Mouse (Mus musculus) heart, postnatal 36 days (tissue): ENCODE measurements around the gene Gm39566. TPM values are rescaled to one million over a fixed set of nuclear protein-coding genes. Genes with fewer than 3 reads are reported as not detected.

ENCODE experiments used
- DNase-seq, 2 experiments: peaks; one replicate each; pipeline ENCODE4 v3.0.0; 2021 to 2022
- intact Hi-C: fragments of 180-260 bp; cut with DNase I; formaldehyde crosslinking; loops from one replicate; pipeline ENCODE4 v1.15.1; 2025
- total RNA-seq, 2 experiments: library from RNA; stranded (reverse); gene quantifications; 2 replicates each; pipeline ENCODE4 v1.2.3; 2021

Gm39566 gene
- total RNA-seq, 2 experiments from 2014 or later: not detected

DNA sequence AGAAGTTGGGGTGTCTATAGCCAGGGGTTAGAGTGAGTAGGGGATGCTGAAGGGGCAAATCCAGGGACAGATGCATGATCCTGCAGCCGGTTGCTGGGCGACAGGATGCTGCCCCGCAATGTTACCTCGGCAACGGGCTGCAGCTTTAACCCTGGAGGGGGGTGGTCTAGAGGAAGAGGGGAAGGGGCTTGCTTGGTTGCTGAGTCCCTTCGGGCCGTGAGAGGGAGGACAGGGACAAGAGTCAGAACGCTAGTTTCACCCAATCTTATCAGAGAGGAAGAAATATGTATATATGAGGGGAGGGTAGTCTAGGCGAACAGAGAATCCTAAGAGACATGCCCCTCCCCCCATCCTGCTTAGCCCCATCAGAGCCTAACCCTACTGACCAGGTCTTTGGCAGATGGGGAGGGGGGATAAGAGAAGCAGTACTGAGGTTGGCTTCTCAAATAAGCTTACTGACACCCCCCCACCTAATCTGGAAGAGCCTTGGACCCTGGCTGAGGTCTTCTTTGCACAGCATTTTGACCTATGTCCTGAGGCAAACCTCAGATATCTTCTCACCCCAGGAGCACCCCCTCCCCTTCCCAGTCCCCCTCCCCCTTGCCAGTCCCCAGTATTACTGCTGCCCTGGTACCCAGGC is 20.3 kb upstream of the Gm39566 start:
- intact Hi-C loops: loop anchor here (2.0 kb wide), 1 partner anchor 33 kb away; no protein-coding TSS in a partner anchor
- no peak for DNase-seq

DNA sequence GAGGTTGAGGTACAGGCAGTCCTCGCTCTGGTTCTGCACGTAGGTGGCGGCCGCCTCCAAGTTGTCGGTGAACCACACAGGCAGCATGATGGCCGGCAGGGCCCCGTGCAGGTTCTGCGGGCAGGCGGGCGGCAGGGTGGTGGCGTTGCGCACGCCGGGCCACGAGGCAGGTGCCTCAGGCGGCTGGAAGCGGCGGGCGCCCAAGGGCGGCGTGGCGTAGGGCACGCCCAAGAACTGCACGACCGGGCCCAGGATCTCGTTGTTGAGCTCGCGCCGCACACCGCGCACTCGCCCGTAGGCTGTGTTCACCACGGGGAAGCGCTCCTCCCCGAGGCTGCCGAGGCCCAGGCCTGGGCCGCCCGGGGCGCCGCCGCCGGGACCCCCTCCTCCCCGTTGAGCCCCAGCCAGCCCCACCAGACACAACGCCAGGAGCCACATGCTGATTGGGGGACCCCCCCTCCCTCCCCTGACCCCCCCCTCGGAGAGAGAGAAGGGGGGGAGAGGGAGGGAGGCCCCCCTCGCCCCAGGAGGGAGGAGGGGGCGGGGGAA is 19.0 kb upstream of the Gm39566 start:
- intact Hi-C loops: loop anchor here (2.0 kb wide), 1 partner anchor 31 kb away; no protein-coding TSS in a partner anchor
- no peak for DNase-seq

DNA sequence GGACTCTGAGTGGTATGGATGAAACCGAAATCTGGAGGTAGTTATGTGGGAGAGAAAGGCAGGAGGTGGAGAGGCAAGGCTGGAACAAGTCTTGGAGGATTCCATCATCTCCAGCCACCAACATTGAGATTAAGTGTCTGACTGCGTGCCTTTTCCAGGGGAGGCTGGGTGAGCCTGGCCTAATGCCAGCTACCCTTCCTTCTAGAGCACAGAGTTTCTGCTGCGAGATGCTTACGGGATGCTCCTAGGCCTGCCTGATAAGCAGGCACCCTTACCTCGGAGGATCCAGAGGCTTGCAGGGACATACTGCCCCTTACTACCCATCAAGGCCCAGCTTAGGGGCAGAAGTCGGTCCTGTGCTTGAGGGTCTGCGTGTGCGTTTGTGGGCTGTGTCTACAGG is 18.5 kb upstream of the Gm39566 start:
- intact Hi-C loops: no loop called here
- no peak for DNase-seq

DNA sequence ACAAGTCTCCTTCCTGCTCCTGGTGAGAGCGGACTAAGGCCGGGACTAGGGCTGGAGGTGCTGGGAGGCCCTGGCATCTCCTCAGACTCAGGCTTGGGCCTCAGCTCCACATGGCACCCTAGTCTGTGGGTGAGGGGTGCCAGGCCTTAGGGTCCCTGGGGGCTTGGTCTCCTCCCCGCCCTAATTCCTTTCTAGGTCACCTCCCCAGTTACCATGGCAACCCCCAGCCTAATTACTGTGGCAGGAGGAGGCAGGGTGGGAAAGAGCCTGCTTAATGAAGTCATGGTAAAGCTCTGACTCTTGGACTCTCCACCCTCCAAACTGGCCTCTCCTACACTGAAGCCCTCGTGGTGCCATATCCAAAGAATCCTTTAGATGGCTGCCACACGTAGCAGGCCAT is 13.7 kb upstream of the Gm39566 start:
- no peak for DNase-seq
- intact Hi-C loops: no loop called here

DNA sequence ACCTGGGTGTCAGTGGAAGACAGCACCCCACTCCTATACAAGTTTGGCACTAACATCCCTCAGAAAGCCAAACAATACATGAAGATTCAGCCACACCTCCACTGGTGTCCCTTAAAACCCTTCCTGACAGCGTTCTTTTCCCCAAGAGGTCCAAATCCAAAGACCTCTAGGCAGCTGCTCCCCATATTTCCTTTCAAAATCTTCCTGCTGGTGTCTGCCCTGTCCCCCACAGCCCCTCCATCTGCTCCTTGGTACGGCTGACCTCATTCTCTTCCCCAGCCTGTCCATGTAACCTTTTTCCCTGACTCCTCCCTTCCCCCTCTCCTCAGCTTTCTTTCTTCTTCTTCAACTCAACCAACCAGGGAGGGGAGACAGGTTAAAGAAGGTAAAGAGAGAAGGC is 8.4 kb upstream of the Gm39566 start:
- DNase-seq: no peak
- intact Hi-C loops: loop anchor here (5.0 kb wide), 1 partner anchor 44 kb away; no protein-coding TSS in a partner anchor

DNA sequence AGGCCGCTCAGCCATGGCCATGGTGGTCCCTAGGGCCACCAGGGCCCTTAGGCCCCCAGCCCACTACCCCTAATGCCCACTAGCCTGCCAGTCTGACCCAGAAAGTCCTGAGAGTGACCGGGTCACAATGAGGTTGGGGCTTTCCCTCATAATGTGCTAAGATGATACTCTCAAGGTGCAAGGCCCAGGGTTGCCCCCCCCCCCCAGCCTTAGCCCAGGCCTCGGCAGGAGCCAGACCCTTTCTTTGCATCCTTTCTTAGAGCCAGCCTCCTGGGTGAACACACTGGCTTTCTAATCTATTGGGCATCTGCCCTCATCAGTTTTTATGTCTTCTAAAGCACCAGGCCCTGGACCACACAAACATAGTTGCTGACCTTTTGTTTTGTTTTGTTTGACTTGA is 7.0 kb upstream of the Gm39566 start, which contains the start of gene Spem1:
TSS of gene Spem1 (minus strand) at position 101 of the 400 bp plus-strand sequence.
- intact Hi-C loops: loop anchor here (5.0 kb wide), 1 partner anchor 45 kb away; no protein-coding TSS in a partner anchor
- no peak for DNase-seq

DNA sequence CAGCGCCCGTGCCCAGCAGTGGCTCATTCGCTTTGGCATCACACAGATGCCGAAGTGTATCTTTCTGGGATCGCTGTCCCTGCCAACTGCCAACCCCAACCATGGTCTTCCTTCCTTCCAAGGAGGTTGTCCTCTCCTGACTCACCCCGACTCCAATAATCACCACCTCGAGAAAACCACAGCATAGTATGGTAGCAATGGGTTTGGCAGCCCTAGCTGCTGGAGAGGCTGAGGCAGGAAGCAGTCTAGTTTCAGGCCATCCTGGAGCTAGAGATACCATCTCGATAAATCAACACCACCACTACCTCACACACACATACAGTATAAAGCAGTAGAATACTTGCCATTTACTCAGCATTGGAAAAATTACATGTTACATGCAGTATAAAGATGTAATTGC is 3.8 kb upstream of the Gm39566 start:
- intact Hi-C loops: no loop called here
- DNase-seq: no peak

DNA sequence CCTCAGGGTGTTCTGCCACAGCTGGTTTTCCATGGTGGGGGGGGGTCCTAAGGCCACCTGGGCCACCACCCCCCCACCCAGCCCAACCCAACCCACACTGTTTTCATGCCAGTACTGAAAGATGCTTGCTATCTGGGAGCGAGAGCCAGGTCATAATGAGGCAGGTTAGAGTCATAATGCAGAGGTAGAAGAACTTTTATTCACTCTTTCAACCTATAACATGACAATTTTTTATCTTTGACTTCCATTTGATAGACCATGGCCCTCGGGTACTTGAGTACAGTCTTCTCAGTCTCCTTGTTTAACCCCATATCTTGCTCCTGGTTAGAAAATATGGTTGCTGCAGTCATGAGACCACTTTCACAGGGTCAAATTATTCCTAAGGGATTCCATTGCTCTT is 3.3 kb upstream of the Gm39566 start, which contains the start of gene Spem2:
TSS of gene Spem2 (minus strand) at position 101 of the 400 bp plus-strand sequence.
- DNase-seq: no peak
- intact Hi-C loops: no loop called here

DNA sequence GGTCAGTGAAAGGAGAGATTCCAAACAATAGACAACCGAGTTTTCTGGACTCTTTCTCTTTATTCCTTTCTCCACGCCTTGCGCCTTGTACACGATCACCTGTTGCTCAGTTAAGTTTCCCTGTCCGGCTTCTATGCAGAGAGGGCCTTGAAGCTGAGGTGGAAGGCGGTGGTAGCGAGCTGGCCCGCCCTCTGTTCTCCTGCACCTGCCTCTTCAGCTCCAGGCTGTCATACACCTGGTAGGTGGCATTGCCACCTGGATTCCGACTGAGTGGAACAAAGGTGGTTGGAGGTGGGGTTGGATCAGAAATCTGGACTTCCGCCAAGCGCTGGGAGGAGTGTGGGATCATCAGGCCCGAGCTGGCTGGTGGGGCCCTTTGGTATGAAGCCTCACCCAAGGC is 1.4 kb upstream of the Gm39566 start:
- intact Hi-C loops: no loop called here
- no peak for DNase-seq

DNA sequence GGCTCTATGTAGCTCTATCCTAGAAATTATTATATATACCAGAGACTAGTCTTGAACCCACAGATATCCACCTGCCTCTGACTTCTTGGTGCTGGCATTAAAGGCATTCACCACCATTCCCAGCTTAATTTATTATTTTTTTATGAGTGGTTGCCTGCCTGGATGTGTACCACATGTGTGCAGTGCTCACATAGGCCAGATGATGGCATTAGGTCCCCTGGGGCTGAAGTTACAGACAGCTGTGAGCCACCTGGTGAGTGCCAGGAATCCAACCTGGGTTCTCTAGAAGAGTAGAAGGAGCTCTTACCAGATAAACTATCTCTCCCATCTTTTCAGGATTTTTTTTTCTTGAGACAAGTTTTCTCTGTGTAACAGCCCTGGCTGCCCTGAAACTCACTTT is 4.8 kb downstream of the Gm39566 start:
- intact Hi-C loops: no loop called here
- DNase-seq: no peak

DNA sequence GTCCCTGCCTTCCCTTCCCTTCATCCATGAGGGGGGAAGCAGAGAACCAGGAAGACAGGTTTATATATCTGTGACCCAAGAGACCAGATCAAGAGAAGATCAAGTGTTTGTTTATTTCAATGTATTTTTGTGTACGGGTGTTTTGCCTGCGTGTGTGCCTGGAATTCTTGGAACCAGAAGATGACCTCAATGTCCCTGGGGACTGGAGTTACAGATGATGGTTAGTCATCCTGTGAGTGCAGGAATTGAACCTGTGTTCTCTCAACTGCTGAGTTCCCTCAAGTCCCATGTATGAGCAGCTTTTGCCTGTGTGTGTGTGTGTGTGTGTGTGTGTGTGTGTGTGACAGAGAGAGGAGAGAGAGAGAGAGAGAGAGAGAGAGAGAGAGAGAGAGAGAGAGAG is 7.5 kb downstream of the Gm39566 start:
- DNase-seq: no peak
- intact Hi-C loops: no loop called here

DNA sequence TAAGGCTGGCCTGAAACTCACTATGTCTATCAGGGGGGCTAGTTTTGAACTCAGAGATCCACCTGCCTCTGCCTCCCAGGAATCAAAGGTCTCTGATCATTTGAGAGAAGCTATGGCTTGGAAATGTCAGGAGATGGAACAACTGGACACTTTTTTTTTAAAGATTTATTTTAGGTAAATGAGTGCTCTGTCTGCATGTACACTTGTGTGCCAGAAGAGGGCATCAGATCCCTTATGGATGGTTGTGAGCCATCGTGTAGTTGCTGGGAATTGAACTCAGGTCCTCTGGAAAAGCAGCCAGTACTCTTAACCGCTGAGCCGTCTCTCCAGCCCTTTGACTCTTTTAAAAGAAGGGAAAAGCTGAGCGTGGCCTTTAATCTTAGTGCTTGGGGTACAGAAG is 8.7 kb downstream of the Gm39566 start:
- DNase-seq: no peak
- intact Hi-C loops: no loop called here

DNA sequence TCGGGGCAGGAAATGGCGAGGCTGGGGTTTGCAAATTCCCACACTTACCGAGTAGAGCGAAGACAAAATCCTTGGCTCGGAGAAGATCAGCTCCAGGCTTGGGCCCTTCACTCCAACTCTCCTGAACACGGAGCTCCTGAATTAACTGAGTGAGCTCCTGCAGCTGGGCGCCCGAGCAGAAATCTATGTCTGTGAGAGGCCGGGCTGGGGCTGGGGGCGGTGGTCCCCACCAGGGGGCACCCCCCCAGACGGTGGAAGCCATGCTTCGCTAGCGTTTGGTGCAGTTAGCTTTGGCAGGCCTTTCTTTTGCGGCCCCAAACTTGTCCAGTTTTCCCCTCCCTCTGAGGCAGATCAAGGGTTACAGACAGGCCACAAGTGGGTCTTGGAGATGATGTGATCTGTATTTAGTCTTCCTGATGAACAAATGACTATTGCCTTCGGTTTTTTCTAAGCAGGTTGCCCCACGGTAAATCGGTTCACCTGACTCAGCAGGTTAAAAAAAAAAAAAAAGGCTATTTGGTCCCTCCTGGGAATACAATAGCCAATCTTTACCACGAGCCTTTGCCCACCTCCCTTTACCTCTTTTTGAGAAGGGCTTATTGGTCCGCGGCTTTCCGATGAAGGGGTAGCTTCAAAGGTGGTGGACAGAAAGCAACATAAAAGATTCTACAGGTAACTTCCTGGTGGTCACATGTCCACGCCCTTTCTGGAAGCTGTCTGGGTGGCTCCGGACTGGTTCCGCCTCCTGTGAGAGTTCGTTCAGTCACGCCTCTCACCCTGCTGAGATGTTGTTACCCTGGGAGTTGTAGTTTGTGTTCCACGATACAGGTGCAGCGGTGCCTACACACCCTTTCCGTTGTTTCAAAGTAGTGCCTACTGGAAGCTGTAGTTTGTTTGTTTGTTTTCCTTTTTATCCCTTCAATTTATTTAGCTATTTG is 9.9 kb downstream of the Gm39566 start, which contains the start of gene Tmem102:
TSS of gene Tmem102 (minus strand) at position 653 of the 938 bp plus-strand sequence.
- no peak for DNase-seq
- intact Hi-C loops: loop anchor here (5.0 kb wide), 1 partner anchor 123 kb away; the partner anchor contains the start of gene Senp3

DNA sequence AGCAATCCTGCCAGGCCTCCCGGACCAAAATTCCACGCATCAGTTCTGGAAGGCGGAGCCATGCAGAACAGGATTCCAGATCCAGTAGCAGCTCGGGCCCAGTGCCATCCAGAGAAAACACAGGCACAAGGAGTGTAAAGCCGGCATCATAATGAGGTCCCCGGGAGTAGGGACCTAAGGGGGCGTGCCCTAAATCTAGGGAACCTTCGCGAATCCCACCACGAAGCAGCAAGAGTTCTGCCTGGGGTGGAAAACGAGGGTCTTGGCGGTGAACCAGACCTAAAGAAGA is 10.5 kb downstream of the Gm39566 start:
- intact Hi-C loops: loop anchor here (5.0 kb wide), 1 partner anchor 122 kb away; the partner anchor contains the start of gene Senp3
- peak; percentile 23 to 41 for DNase-seq

DNA sequence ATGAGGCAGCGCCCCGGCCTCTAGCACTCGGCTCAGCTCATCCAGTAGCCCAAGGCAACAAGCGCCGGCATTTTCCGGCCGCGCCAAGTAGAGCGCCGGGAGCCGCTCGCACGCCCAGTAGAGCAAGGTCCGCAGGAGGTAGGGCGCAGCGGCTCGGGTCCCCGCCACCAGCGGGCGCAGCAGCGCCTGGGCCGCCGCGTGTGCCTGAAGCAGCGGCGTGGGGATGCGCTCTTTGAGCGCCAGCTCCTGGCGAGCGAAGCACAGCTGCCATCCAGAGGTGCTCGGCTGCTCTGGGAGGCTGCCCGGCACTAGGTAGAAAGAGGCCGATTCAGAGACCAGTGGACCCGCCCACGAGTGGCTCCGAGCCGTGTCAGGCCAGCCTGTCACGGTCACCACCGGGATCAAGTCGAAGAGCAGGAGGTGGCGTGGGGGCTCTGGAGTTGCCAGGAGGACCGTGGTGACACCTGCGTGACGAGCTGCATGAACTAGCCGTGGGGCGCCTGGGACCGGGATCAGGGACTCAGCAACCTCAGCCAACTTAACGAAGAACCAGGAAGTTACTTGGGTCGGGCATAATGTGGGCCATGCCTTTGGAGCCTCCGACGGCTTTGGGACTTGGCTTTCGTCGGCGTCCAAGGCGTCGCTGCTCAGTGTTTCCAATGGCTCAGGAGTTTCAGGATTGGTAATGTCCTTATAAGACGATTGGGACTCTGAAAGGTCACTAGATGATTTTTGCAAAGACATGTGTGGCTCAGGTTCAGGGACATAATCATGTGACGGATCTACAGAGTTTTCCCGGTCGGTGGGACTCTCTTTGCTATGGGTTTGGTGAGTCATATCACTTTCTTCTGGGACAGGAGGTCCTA is 11.1 kb downstream of the Gm39566 start:
- intact Hi-C loops: loop anchor here (2.0 to 5.0 kb wide), 5 partner anchors 31 to 122 kb away; partner anchors contain the start of genes Polr2a and Senp3
- DNase-seq: peak; percentile 78 to 82

DNA sequence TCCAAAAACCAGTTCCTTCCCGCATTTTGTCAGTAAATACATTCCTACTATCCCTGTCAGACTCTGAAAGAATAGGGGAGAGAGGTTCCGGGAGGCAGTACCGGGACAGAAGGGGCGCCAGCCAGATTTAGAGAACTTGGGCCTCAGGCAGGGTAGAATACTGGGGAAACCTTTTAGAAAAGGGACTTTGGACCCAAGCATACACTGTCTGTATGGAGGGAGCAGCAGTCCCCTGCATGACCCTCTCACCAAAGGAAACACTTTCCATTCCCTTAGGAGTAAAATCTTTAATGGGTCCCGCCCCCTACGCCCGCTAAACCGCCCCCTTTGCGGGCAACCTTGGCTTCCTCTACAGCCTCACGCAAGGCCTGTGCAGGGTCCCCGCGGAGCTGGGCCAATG is 11.8 kb downstream of the Gm39566 start:
- intact Hi-C loops: loop anchor here (2.0 to 5.0 kb wide), 5 partner anchors 31 to 121 kb away; partner anchors contain the start of genes Polr2a and Senp3
- DNase-seq: no peak

DNA sequence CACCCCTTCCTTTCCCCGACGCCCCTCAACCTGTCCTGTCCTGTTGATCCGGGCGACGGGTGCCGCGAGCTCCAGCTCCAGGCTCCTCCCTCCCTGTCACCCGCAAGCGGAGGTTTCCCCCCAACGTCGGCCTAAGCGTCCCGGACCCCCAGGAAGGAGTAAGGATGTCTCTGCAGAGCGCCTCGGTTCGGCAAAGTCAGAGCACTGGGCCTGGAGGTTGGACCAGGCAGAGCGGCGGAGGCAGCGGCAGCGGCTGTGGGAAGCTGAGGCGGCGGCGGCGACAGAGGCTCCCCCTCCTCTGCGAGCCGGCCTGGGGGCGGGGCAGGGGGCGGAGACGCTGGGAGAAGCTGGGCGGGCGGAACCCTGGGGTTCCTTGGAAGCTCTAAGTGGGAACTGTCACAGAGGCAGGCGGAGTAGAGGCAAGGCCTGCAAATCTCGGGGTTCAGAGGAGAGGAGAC is 12.4 kb downstream of the Gm39566 start:
- DNase-seq: peak; percentile 92
- intact Hi-C loops: loop anchor here (2.0 to 5.0 kb wide), 5 partner anchors 32 to 120 kb away; partner anchors contain the start of genes Polr2a and Senp3

DNA sequence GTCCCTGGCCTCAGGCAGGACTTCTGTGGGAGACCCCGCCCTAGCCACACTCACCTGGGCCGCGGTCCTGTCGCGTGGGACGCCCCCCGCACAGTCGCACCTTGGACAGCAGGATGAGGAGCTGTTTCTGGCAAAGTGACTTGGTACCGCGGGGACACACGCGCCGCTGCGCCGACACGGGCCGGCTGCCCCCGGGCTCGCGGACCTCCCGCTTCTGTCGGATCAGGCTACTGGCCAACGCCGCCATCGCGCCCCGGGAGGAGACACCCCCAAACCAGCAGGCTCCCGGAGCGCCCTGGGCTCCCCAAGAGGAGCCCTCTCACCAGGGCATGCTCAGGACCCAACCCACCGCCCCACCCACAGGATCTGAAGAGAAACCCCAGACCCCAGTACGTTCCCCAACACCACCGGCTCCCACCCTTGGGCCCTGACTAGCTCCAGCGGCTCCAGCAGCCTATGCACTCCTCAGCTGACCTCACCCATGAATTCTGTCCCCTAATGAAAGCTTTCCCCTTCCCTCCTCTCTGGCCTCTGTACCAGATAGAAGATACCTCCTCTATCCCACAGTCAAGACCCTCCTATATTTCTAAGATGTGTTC is 13.6 kb downstream of the Gm39566 start, which contains the start of gene Fgf11:
TSS of gene Fgf11 (minus strand) at position 479 of the 599 bp plus-strand sequence.
- DNase-seq: no peak
- intact Hi-C loops: loop anchor here (5.0 kb wide), 1 partner anchor 119 kb away; the partner anchor contains the start of gene Senp3
